Mouse (Mus musculus) heart, postnatal 10 days (tissue): ENCODE measurements around the gene St3gal4. TPM values are rescaled to one million over a fixed set of nuclear protein-coding genes. Genes with fewer than 3 reads are reported as not detected.
A peak's percentile ranks its signal among the peaks of the same experiment; 100 is the strongest.

Source experiments
- DNase-seq, 2 experiments: peaks; one replicate each; pipeline ENCODE4 v3.0.0; 2021
- intact Hi-C: fragments of 180-260 bp; cut with DNase I; formaldehyde crosslinking; loops from one replicate; pipeline ENCODE4 v1.15.1; 2025
- total RNA-seq, 2 experiments: library from RNA; stranded (reverse); gene quantifications; 2 replicates each; pipeline ENCODE4 v1.2.3; 2021

The St3gal4 gene
- total RNA-seq, 2 experiments from 2014 or later: 33.9 to 43.2 TPM

DNA sequence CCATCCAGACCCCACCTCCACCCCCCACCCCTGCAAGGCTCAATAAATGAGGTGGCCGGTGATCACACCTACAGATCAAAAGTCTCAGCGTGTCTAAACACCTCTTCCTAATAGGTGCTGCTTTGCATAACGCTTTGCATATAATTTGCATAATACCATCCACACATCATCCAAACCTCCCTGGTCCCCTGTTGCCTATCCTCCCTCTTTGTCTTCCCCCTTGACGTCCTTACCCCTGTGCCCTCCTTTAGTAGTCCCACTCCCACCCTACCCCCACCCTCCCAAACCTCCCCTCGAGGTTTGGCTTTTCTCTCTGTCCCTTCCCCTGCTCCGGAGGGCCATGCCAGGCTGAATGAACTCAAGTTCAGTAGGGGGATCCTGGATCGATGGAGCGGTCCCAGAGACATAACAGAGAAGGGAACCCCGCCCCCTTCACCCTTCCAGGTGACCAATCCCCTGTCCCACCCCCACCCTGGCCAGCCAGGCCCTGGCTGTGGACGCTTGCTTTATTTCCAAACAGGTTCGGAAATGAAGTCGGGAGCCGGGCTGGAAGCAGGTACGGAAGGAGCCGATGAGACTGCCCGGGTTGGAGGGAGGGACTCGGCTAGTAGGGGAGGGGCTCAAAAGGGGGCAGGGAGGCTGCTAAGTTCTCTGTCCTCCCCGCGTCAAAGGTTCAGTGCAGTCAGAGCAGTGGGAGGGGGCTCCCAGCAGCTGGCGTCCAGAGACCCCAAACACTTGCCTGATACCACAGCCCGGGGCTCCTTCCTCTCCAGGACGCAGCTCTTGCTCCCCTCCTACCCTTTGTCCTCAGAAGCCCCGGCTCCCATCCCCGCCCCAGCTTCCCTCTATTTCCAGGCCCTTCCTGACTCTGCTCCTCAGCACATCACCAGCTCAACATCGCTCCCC is 94.2 kb downstream of the St3gal4 start:
- intact Hi-C loops: loop anchor here (10.0 kb wide), 1 partner anchor 520 kb away; no protein-coding TSS in a partner anchor
- DNase-seq: no peak

DNA sequence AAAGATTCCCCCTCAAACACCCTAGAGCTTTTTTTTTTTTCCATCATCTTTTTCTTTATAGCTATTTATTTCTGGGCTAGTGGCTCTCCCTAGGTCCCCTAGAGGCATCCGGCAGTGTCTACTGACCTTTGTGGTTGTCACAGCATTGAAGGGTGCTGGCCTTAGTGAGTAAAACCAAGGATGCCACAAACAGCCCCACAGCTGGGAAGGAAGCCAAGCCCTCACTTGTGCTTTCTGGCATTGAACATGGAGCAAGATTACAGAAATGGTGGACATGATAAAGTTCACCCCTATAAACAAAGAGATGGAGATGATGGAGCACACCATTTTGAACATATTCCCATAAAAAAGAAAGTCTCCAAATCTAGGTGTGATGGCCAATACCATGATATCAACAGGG is 97.3 kb downstream of the St3gal4 start:
- intact Hi-C loops: loop anchor here (10.0 kb wide), 1 partner anchor 523 kb away; no protein-coding TSS in a partner anchor
- no peak for DNase-seq

- no peak for DNase-seq
- intact Hi-C loops: loop anchor here (10.0 kb wide), 1 partner anchor 525 kb away; no protein-coding TSS in a partner anchor
Measured at GRCm38 (mm10) chr9:35020015-35020653, 98.9 kb downstream of the St3gal4 start.

DNA sequence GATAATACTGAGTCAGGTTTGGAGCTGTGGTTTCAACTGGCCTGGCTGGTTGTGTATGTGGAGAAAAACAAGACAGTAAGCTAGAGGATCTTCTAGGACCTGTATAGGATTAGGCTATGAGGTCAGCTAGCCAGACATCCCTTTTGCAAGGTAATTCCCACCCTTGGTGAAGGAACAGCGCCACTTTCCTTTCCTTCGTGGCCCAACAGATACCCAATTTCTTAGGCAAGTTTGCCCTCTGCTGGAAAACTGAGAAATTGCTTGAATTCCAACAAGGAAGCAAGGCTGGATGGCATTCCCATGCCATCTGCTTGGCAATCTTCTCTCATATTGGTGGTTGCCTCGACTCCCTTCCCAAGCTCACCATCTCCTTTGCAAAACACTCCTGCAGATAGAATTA is 99.7 kb downstream of the St3gal4 start:
- intact Hi-C loops: loop anchor here (1.0 to 10.0 kb wide), 5 partner anchors 36 to 1759 kb away; no protein-coding TSS in a partner anchor

DNA sequence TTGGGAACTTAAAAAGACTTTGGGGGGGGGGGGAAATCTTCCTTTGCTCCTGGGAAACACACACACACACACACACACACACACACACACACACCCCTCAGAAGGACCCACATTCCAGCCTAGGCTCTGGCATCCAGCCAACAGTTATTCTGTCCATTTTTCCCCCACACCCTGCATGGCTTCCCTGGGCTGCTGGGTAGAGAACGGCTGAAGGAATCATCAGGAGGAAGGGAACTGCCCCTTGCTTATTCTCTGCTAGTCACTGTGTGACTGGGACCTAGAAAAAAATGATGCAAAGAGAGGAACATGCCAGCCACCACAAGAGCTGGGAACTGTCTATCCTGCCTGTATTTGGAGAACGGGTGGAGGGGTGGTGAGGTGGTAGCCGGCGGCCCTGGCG is 101.0 kb downstream of the St3gal4 start:
- intact Hi-C loops: loop anchor here (2.0 to 10.0 kb wide), 3 partner anchors 266 to 1757 kb away; no protein-coding TSS in a partner anchor

More for the DNA sequence above, 99.7 kb downstream of the St3gal4 start:
- peak; percentile 73 to 83 for DNase-seq

DNA sequence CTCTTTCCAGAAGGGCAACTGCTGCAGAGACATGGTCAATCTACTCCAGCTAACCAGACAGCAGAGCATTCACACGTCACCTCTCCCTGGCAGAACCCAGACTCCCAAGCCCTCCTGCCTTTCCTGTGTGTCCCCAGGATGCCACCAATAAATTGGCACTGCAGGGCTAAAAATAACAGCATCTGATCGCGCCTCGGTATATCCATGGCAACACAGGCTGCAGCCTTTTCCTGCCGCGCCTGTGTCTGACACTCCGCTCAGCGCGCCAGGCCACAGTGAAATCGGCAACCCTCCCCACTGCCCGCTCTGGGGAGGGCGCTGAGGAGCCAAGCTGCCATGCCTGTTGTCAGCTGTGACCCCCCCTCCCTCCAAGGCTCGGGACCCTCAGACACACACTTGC is 101.5 kb downstream of the St3gal4 start:
- peak in 1 of 2 experiments; percentile 20 for DNase-seq
- intact Hi-C loops: loop anchor here (2.0 to 10.0 kb wide), 4 partner anchors 155 to 963 kb away; no protein-coding TSS in a partner anchor

More for the DNA sequence above, 101.0 kb downstream of the St3gal4 start:
- no peak for DNase-seq

GRCm38 (mm10) chr9:35016762-35017161 is 102.3 kb downstream of the St3gal4 start:
- intact Hi-C loops: loop anchor here (2.0 to 10.0 kb wide), 4 partner anchors 154 to 962 kb away; no protein-coding TSS in a partner anchor
- peak; percentile 58 to 66 for DNase-seq

GRCm38 (mm10) chr9:35007697-35008341 is 111.2 kb downstream of the St3gal4 start:
- DNase-seq: no peak
- intact Hi-C loops: no loop called here

DNA sequence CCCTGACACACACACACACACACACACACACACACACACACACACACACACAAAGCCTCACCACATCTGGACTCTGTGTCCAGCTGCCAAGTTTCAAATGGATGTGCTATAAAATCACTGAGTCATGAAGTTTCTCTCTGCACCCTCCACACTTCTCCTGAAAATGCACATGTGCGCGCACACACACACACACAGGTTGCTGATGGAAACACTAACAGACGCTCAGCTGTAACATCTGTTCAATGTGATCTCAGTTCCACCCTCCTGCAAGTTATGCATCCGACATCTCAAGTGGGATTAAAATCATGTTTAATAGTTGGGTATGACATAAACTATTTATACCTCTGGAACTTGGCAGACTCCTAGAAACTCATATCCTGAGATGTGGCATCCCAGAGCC is 115.0 kb downstream of the St3gal4 start:
- intact Hi-C loops: no loop called here
- no peak for DNase-seq

GRCm38 (mm10) chr9:34997880-34998865 is 120.9 kb downstream of the St3gal4 start:
- intact Hi-C loops: no loop called here
- peak; percentile 44 to 48 for DNase-seq

Other genes with a start within 250 kb of the St3gal4 start
- gene Dcps, start 56.8 kb upstream of the St3gal4 start, total RNA-seq: 10 to 100 TPM; 20.8 to 23.3 TPM
- 100 to 1,000 TPM in 1 of 2 experiments, 10 to 100 TPM in 1; 98.2 to 100 TPM for gene Srpr, start 80.9 kb upstream of the St3gal4 start, total RNA-seq
- 1 to 10 TPM; 6.6 to 8.0 TPM for gene Tirap, start 81.0 kb upstream of the St3gal4 start, total RNA-seq
- gene Foxred1, start 91.8 kb upstream of the St3gal4 start, total RNA-seq: 10 to 100 TPM; 82.4 to 91.3 TPM
- gene Fam118b, start 148.5 kb upstream of the St3gal4 start, total RNA-seq: 10 to 100 TPM; 14.3 to 16.7 TPM
- gene Rpusd4, start 148.6 kb upstream of the St3gal4 start, total RNA-seq: 10 to 100 TPM; 10.1 to 11.9 TPM